Mouse (Mus musculus) megakaryocyte progenitor cell, adult 5-6 weeks (primary cell): Measurements from ENCODE around the gene Lpcat3. TPM values are rescaled to one million over a fixed set of nuclear protein-coding genes. Genes with fewer than 3 reads are reported as not detected.
A peak's percentile ranks its signal among the peaks of the same experiment; 100 is the strongest.
"Not testable (repeated sequence)": the region's sequence is repeated elsewhere in the genome, so short reads cannot be mapped to it uniquely, and the experiment has no call there.

Experiments
- ATAC-seq: replicated peaks from 2 replicates; pipeline ENCODE4 v1.8.0; 2016; ENCODE audit warnings: mild to moderate bottlenecking, moderate TSS enrichment, inconsistent platforms; ENCODE audit not compliant: poor library complexity
- total RNA-seq, 2 experiments: library from RNA; stranded (forward) in 1 of 2; stranded (reverse) in 1 of 2; fragments of 157-497, 149-512 nt in 1 of 2; fragments of 200-1000 nt in 1 of 2; gene quantifications; 2 replicates each; pipeline versions ENCODE4 v1.2.3 to v1.2.4; 2015 to 2017

Gene Lpcat3
- total RNA-seq, 2 experiments from 2014 or later = 28.8 to 40.7 TPM

DNA sequence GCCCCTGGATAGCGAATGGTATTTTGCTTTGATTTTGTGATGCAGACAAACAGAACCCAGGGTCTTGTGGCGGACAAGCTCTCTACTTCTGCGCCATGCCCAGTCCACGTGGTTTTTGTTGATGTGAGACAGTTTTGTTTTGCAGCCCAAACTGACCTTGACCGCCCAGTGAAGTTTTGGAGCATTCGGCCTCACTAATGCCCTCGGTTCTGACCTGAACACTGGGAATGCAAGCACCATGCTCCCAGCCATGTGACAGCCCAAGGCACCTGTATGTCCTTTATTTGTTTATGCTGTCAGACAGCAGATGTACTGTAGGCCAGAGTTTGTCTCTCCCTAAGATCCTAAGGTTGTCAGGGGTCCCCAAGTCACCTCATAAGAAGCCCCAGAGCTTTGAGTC, 11.8 kb downstream of the Lpcat3 start:
- no peak for ATAC-seq

DNA sequence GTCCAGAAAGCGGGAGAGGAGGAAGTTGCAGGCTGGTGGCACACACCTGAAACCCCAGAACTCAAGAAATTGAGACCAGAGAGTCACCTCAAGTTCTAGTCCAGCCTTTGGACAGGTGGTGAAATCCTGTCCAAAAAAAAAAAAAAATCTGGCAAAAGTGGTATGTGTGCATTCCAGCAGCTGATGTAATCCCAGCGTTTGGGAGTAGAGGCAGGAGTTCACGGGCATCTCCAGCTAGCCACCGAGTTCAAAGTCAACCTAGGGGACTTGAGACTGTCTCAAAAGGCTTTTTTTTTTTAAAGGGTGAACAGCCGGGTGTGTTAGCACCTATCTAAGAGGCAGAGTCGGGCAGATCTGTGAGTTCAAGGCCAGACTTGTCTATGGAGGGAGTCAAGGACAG, 13.3 kb downstream of the Lpcat3 start:
- no peak for ATAC-seq

DNA sequence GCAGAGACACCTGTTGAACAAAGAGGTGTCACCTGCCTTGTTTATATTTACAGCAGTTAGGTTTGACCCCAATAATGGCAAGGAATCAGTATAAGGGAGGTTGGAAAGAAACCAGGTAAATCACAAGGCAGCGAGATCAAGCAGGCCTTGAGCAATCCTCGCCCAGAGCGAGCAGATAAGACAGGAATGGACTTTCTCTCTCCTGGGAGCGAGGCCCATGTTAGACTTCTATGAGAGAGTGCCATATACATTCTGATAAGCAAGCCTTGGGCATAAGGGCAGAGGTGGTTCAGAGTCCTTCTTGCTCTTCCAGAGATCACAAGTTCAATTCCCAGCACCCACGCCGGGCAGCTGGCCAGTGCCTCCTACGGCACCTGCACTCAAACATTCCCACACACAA, 15.9 kb downstream of the Lpcat3 start:
- ATAC-seq = no peak

DNA sequence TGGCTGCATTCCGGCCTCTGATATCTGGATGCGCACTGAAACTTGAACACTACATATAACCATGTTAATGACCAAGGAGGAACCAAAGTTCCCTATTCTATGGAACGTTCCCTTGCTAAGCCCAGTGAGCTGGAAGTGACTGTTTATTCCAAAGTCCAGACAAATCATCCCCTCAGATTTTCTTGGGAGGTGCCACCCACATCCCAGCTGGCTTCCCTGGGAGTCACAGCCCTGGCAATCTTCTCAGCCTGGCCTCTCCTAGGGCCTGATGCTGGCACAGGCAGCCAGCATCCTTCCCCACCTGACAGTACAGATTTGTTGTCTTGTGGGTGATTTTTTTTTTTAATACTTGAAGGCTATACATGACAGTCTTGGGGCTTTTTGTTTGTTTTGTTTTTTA, 16.7 kb downstream of the Lpcat3 start:
- no peak for ATAC-seq

DNA sequence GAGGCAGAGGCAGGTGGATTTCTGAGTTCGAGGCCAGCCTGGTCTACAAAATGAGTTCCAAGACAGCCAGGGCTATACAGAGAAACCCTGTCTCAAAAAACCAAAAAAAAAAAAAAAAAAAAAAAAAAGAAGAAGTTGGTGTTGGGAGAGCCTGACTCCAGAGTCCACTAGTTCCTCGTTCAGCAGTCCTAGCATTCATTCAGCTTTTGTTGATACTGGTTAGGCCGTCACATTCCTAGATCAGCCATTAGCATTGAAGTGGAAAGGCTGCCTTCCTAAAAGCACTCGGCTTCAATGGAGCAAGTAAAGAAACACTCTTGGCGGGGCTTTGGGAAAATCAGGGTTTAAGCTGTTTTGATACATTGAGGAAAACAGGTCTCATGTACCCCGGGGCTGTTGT, 19.5 kb downstream of the Lpcat3 start:
- not testable (repeated sequence) for ATAC-seq

DNA sequence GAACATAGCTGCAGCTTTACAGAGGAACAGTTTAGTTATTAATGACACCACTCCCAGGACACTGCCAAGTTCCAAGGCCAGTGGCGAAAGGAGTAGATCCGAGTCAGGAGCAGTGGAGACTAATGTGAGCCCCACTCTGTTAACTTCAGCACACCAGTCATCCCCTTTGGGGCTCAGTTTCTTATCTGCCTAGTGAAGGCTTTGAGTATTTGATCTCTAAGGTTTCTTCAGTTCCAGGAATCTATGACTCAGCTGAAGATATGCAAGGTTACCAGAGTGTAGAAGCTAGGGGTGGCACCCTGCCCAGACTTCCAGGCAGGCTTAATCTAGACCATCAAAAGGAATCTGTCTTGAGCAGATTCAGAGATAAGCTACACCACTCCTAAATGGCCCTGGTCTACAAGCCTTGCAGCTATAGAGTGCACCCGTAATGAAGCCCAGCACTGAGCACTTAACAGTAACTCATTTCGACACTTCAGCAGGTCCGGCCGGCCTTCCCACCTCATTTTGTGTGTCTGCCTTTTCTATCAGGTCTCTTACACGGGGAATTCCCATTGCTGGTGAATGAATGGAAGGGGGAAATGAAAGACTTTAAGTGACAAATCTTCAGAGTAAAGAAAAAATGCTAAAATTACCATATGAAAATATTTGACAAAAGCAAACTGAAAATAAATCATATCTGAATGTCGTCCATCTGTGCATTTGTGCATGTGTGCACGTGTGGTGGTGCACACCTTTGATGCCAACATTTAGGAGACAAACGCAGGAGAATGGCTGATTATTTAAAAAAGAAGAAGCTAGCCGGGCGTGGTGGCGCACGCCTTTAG, 21.0 kb downstream of the Lpcat3 start:
- ATAC-seq = peak; percentile 35

DNA sequence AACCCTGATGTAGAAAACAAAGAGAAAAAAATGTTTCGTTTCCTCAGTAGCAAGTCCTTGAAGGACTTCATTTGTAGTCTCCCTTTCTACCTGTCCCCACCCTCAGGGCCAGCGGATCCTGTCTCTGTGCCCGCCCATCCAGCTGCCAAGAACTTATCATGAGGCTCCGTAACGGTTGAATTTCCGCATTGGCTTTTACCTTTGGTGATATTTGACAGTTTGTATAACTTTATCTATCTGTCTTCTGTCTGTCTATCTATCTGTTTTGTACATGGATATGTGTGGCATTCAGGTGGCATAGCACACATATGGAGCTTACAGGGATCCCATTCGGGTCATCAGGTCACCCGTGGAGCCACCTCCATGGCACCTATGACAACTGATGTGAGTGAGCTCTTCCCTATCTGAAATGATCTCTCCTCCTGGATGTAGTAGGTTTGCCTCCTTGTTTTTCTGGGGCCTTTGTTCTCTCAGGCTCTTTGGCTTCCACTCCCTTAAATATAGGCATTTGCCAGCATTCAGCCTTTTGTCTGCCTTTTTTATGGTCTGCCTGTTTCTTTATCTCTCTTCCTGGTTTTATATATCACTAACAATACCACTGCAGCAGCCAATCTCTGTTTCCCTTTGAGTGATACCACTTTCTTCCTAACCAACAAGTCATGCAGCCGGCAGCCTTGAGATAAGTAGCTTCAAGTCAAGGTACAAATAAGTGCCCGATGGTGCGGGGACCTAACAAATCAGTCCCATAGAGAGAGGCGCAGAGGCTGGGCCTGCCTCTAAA, 23.0 kb downstream of the Lpcat3 start:
- ATAC-seq = peak; percentile 74

DNA sequence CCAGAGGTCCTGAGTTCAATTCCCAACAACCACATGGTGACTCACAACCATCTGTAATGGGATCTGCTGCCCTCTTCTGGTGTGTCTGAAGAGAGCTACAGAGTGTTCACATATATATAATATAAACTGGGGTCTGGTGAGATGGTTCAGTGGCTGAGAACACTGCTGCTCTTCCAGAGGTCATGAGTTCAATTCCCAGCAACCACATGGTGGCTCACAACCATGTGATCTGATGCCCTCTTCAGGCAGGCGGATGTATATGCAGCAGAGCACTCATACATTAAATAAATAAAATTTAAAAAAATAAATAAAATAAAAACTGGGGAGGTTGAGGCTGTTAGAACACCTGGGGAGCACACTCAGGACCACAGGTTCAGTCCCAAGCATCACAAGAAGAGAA, 23.8 kb downstream of the Lpcat3 start:
- not testable (repeated sequence) for ATAC-seq

DNA sequence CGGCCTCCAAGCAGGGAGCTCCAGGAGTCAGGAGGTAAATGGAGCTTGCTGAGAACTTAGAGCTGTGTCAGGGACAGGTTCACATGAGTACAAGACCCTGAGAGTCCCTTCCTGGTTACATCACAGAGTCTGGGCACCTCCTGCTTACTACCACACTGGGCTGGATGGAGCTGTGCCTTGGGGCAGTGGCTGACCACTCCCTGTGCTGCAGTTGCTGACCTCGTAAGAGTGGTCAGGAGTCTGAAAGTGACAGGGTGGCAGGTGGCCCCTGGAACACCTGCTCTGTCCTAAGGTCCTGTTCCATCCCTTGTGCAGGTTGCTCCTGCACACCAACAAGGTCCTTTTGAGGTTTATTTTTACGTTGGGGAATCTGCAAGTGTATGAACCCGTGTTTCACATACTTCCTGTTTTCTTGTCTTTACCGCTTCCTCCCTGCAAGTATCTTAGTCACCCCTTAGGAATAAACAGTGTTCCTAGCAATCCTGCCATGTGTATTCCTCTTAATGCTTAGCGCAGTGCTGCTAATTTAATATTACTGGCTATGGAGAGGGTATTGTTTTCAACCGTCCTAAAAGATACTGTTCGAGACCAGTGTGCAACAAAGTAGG, 25.4 kb downstream of the Lpcat3 start:
- ATAC-seq = peak; percentile 28

DNA sequence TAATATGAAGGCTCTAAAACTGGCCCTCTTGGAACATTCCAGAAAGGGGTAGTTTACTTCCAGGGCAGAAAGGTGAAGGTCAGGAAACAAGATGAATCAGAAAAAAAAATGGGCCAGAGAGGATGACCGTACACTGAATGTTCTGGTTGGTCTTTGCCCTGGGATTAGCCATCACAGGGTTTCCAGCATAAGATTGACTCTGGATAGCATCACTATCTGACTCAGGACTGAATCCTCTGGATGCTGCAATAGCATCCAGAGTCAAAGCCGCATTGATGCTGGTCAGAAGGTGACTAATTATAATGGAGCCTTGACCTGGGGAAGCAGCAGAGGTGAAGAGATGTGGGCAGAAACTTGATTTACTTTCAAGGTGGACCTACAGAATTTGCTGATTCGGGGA, 26.2 kb downstream of the Lpcat3 start:
- no peak for ATAC-seq

DNA sequence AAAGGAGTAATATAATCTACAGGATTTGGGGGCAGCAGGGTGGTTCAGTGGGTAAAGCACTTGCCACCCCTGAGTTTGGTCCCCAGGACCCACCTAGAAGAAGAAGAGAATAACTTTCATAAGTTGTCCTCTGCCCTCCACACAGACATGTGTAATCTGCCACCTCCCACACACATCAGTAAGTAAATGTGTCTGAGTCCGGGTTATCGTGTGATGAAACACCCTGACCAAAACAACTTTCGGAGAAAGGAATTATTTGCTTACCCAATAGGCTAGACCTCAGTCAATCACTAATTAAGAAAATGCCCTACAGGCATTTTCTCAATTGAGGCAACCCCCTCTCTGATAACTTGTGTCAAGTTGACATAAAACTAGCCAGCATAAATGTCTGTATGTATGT, 27.7 kb downstream of the Lpcat3 start:
- no peak for ATAC-seq

DNA sequence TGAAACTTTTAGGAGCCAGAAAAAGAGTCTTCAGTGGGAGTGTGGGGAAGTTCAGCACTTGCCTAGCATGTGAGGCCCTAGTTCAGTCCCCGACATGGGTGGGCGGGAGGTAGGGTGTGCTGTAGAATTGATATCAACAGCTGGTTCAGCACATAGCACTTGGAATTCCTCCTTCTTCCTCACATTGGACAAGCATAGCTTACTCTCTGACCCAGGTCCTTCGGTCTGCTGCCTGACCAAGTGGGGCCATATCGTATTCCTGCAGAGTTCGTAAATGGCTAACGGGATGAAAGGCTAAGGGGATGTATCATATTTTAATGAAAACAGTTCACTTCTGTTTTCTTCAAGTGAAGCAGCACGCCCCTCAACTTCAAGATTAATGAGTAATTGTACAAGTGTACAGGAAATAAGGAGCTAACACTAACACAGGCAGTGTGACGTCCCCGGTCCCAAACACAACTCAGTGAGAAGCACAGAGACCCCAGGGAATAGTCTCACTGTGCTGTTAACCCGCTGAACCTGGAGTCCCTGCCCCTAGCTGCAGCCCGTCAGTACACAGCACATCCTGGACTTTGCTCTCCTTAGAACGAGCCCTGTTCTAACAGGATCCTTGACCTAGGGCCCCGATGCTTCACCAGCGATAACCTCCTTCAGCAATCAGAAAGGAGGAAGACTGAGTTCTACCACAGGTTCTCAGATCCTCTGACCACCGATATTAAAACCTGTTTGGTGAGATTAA, 30.6 kb downstream of the Lpcat3 start:
- no peak for ATAC-seq

DNA sequence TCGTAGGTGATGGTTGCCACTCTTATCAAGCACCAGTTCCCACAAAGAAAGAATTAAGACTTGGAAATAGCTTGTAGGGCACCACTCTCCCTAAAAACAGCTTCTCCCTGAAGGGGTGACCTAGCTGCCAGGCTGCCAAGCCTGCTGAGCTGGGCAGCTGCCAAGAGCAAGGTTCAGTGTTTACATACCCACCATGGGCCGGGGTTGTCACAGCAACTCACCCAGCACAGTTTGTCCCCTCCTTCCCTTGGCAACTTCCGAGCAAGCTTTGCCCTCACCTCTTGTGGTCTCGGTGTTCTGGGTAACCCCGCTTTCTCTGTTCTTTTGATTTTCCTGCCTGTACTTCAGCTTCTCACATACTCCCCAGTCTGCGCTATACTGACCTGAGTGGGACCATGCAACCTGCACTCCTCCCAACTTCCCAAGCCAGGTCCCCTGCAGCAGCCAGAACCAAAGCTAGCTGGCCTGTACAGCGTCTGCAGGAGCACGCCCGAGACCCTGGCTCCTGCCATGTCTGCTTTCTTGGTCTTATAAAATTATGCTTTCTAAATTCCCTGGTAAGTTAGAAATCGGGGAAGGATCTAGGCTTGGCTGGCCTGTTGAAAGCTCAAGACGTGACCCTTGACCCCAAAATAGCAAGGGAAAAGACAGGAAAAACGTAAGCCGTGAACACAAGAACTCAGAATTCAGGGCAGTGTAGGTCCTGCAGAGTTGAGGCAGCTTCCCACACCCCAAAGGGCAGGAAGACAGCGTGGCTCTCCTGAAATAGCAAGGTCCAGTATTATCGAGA, 31.5 kb downstream of the Lpcat3 start:
- ATAC-seq = peak; percentile 83

DNA sequence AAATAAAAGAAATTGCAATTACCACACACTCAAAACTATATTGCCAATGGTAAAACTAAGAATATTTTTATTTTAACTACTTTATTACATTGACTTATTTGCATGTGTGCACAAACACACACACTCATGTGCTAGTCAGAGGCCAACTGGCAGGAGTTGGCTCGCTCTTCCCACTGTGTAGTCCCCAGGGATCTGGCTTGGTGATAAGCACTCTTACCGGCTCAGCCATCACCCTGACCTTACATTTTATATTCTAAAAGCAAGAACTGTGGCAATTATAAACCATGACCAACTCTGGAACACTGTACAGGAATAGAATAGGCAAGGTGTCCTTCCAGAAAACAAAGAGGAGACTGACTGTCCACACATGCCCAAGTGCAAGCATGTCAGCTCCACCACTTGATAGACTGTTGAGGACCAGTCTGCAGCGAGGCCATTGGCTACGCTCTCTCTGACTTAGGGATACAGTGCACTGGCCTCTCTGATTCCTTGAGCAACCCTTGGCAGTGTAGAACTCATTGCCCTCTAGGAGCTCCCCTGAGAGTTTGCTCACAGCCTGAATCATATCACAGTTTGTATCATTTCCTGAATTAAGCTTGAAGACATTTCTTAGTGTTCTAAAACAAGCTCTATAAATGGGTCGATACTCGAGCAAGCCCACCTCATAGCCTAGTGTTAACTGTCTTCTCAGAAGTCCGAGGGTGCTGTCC, 33.8 kb downstream of the Lpcat3 start:
- ATAC-seq = no peak

DNA sequence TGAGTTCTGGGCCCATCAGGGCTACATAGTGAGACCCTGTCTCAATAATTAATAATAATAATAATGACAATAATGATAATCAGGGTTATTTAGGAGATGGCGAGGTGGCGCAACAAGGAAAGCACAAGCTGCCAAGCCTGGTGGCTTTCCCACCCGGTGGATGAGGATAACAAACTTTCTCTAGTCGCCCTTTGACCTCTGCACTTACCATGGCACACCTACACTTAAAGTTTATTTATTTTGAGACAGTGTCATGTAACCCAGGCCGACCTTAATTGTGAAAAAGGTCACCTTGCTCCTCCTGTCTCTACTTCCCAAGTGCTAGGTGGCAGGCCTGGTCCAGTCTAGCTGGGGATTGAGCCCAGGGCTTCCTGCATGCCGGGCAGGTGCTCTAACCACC, 35.9 kb downstream of the Lpcat3 start:
- no peak for ATAC-seq

DNA sequence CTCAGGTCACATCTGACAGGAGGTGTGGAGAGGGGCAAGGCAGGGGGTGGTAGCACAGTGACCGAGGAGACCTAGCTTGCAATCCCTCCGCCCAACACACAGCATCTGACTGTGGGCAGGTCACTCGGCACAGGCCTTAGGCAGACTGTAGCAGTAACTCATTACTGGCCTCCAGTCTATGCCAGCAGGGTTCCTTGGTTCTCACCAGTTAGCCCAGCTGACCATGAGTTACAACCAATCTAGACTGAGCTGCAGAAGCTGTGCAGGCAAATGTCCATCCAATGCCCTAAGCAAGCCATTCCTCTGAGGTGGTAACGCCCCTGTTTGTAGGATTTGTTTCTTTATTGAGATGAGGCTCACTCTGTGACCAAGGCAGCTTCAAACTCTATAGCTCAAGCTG, 36.5 kb downstream of the Lpcat3 start:
- no peak for ATAC-seq

DNA sequence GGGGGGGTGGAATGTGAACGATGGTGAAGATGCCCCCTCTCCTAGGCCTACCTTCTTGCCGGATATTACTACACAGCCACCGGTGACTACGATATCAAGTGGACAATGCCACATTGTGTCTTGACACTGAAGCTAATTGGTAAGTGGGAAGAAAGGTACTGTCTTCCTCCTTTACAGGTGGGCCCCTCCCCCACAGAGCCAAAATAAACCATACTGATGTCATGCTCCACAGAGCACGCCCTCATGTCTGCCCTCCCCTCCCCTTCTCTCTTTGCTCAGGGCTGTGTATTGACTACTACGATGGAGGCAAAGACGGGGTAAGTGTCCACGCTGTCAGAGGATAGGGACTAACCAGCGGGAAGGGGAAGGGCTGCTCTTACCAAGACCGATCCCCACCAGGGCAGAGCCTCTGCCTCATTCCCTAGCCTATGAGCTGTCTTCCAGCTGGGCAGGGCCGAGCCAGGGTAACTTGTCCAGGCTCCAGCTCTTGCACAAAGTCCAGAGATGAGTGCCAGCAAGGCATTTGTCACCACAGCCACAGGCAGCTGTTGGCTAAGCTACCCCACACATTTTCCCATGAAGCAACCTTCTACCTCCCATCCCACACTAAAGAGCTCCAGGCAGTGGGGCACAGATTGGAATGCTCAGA, 37.3 kb downstream of the Lpcat3 start:
- ATAC-seq = no peak

DNA sequence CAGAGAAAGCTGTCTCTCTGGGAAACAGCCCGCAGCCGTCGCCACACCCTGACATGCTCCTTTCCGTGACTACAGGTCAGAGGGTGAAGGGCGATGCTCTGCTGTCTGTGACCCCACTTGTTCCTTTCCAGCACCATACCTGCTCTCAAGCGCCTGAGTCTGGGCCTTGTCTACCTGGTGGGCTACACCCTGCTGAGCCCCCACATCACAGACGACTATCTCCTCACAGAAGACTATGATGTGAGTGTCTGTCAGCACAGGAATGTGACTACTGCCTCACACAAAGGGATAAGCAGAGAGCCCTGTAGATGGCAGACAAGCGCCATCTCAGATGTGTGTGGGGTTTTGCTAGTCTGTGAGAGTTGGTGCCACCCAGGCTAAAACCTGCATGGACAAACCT, 38.5 kb downstream of the Lpcat3 start:
- peak; percentile 28; the same call in 1 of the 2 replicates for ATAC-seq

DNA sequence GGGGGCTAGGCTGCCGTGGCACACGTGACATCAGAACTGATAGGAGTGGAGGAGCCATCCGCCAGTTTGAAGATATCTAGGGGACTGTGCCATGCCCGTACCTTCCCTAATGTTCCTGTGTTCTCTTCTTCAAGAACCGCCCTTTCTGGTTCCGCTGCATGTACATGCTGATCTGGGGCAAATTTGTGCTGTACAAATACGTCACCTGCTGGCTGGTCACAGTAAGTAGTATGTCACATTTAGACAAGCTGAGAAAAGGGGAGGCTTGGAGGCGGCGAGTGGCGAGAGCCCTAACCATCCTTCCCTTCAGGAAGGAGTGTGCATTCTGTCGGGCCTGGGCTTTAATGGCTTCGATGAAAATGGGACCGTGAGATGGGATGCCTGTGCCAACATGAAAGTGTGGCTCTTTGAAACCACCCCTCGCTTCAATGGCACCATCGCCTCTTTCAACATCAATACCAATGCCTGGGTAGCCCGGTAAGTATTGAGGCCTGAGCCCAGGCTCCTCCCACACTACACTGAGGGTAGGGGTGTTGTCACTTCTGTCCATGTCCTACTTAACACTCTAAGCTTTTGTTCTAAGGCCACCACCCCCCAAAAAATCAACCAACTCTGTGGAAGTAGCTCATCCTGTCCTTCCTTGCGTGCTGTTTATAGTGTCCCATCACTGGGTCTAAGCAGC, 39.4 kb downstream of the Lpcat3 start:
- 0 out of 2 replicates have a peak, but pooled peaks have one; percentile 18 for ATAC-seq
